Mouse (Mus musculus) cerebellum, postnatal 25 days (tissue): ENCODE measurements at regions not wholly inside any gene's neighbourhood (a gene's known extent, or its start where the extent isn't known, plus 50 kb on each side); places are given as distances from the start of the nearest gene placed in this dataset.

Source experiments
- DNase-seq, 2 experiments: peaks; one replicate each; pipeline ENCODE4 v3.0.0; 2021; ENCODE audit warnings: mixed read lengths in 2 of 2

GRCm38 (mm10) chr19:26834564-26834963 is 51.1 kb upstream of the Gm815 start:
- peak in 1 of 2 experiments; percentile 21 for DNase-seq
